Mouse (Mus musculus) heart, postnatal 36 days (tissue): ENCODE data around the gene Ntng2. TPM values are rescaled to one million over a fixed set of nuclear protein-coding genes. Genes with fewer than 3 reads are reported as not detected.

Experiments
- DNase-seq, 2 experiments: peaks; one replicate each; pipeline ENCODE4 v3.0.0; 2021 to 2022
- intact Hi-C: fragments of 180-260 bp; cut with DNase I; formaldehyde crosslinking; loops from one replicate; pipeline ENCODE4 v1.15.1; 2025
- total RNA-seq, 2 experiments: library from RNA; stranded (reverse); gene quantifications; 2 replicates each; pipeline ENCODE4 v1.2.3; 2021

The Ntng2 gene
- total RNA-seq, 2 experiments from 2014 or later: 5.6 to 5.7 TPM

DNA sequence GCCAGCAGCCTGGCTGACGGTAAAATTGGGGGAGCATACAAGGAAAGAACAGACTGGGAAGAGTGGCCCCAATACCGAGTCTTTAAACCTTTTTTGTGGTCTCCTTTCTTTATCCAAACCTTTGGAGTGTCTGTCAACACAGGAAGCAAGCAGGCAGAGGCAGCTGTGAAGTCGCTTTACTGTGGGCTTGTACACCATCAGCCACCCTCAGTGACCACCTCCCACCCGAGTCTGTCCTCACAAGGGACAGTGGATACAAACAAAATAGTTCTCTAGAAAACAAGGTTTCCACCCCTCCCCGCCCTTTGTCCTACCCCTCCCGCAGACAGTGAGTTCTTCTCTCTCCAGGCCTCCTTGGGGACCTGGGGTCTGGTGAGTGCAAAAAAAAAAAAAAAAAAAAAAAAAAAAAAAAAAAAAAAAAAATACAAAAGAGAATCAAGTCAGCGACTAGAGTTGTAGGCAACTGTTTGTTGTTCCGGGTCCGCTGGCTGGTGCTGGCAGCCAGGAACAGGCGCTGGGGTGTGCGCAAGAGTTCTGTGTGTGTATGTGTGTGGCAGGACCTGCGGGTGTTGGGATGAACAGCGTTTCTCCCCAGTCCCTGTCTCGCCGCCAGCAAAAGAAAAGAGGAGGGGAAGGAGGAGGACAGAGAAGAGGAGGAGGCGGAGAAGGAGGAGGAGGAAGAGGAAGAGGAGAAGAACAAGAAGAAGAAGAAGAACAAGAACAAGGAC, 58.8 kb downstream of the Ntng2 start:
- intact Hi-C loops: no loop called here
- no peak for DNase-seq

DNA sequence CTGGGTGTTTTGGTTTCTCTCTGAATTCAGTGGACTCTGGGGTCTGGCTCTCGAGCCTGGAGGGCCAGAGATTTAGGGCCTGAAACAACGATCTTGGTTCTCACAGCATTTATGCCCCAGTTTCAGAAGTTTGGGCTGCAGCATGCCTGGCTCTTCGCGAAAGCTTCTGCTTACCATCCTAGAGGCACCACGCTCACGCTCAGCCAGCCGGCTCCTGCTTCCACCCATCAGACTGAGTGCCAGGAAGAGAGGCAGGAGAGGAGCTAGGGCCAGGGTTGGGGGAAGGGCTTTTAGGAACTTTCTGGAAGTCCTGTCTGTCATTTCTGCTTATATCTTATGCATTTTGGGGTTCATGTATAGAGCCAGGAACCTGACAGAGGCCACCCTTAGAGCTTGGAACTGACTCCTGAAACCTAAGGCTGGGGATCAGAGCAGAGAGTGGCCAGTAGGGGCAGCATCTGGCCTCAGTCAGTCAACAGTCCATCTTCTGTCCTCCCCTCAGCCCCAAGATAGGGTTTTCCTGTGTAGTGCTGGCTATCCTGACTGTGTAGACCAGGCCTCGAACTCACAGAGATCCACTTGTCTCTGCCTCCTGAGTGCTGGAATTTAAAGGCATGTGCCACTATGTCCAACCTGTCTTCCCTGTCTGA, 60.1 kb downstream of the Ntng2 start:
- no peak for DNase-seq
- intact Hi-C loops: no loop called here

DNA sequence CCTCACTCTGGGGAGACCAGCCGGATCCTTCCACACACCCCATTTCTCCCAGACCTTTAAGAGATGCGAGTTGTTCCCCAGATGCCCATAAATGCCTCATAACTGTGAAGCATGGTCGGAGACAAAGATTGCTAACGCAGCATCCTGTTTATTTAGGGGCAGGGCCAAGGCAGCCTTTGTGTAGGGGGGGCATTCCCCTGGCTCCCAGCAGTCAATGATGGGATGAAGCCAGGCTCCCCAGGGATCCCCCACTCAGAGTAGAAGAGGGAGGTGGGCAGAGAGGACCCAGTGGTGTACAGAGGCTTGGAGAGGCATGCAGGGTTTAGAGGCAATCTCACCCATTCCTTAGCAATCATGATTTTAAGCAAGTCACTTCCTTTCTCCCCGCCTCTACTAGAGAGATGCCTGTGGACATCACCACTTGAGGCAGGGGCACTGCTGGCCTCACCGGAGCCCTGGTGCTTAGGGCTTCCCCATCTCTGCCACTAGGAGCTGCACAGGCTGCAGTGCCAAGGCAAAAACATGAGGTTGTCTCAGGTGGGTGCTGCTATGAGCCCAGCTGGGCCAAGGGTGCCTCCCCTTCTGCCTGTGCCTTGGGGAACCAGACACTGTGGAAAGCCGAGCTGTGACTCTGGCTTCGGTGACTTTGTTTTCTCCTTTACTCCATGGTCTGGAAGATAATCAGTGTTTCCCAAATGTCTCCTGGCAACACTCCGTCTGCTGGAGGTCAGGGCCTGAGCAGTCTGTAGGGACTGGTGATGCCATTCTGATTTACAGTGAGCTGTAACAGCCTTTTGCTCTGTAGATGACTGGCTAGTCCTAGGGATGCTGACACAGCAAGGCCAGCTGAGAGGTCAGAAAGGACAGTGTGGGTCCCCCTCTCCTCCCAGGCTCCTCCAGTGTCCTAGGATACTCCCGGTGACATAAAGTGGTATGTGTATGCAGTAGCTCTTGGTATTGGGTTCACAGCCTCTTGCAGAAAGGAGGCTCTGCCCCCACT, 61.3 kb downstream of the Ntng2 start:
- intact Hi-C loops: no loop called here
- DNase-seq: no peak

DNA sequence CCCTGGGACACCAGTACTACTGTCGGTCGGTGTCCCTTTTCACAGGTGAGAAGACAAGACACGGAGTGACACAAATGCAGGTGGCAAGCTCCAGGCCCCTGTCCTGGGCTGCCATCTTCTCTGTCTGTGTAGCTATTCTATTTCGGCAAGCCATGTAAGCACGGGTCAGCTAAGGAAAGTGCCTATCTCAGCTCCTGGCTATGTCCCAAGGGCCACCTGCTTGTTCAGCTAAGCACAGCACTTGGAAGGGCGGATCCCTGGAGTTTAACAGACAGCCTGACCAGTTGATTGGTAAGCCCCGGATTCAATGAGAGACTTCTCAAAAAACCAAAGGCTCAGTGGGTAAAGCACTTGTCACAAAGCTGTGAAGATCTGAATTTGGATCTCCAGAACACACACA, 62.4 kb downstream of the Ntng2 start:
- intact Hi-C loops: no loop called here
- no peak for DNase-seq

DNA sequence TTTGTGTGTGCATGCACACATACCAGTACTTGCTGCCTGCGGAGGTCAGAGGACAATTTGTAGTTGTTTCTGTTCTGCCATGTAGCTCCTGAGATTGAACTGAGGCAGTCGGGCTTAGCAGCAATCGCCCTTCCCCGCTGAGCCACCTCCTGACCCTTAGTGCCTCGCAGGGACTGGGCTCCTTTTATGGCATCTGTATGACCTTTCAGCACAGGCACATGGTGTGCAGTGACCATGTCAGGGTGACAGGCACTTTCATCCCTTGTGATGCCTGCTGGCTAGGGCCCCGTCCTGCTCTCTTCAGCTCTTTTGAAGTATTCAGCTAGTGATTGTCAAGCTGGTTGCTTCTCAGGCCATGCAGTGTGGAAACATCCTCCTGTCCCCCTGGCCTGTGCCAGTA, 66.6 kb downstream of the Ntng2 start:
- intact Hi-C loops: no loop called here

DNA sequence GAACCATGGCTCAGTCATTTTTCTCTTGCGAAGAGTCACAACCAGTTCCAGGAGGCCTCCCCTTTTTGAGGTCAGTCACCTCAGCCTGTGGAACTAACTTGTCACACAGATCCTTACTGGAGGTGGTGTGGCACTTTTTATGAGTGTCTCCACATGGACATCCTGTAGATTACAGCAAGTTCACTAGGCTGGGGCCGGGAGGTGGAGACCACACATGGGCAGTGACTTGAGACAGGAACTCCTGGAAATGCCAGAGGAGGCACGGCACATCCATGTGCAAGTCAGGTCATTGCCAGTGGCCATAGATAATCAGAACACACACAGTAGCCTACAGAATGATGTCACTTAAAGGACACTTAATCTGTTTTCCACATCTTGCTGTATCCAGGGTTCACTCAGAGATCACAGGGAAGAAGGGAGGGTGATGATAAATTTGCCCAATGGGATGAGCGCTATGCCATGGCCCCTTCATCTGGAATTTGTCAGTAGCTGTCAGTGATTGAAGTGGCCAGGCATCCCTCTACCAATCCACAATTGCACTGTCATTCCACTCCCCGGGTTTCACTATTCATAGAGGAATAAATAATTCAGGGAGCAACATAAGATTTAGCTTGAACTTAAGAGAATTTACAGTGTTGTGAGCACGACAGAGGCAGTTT, 69.4 kb downstream of the Ntng2 start:
- no peak for DNase-seq
- intact Hi-C loops: no loop called here

More for the DNA sequence above, 66.6 kb downstream of the Ntng2 start:
- no peak for DNase-seq

DNA sequence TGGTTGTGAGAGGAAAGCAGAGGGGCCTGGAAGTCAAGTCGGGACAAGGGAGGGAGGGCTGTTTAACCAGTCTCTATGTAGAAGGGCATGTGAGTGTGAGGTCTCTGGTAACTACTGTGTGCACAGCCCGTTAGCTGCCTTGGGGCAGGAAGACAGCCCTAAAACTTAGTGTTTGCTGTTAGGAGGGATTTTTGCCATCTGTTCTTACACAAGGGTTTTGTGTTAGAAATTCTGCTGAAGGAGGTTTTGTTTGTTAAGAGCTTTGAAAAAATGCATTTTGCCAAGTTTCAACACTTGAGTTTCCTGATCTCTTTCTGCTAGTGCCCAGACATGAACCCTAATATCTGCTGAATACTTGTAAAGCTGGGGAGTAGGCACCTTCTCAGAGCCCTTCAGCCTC, 71.7 kb downstream of the Ntng2 start:
- DNase-seq: no peak
- intact Hi-C loops: no loop called here

DNA sequence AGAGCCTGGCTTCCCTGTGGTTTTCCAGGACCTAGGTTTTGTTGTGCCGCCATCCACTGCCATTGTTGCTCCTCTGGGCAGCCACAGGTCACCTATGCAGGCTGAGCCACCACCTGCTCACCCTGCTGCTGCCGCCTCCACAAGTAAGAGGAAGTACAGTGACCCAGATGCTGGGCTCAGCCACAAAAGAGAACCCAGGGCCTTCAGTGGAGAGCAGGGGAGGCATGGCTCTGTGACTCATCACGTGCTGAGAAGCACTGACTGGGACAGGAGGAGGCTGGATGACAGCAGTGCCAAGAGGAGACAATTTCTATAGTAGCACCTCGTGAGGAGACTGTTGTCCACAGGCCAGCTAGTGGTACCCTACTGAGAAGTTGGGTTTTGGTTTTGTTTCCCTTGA, 73.0 kb downstream of the Ntng2 start:
- intact Hi-C loops: no loop called here
- DNase-seq: no peak

DNA sequence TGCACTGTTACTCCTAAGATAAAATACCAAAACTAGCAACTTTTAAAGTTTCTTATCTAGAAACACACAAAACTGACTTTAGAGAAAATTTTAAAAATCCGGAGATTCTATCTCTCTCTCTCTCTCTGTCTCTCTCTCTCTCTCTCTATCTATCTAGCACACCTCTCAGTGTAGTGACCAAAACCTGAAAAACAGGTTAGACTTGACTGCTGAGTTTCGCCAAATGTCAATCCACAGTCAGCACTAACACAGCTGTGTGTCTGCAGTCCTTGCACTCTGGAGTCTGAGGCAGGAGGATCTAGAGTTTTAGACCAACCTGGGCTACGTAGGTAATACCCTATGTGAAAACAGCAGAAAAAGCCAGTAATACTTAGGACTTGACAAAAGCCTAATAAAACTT, 77.9 kb downstream of the Ntng2 start:
- intact Hi-C loops: no loop called here
- DNase-seq: no peak

DNA sequence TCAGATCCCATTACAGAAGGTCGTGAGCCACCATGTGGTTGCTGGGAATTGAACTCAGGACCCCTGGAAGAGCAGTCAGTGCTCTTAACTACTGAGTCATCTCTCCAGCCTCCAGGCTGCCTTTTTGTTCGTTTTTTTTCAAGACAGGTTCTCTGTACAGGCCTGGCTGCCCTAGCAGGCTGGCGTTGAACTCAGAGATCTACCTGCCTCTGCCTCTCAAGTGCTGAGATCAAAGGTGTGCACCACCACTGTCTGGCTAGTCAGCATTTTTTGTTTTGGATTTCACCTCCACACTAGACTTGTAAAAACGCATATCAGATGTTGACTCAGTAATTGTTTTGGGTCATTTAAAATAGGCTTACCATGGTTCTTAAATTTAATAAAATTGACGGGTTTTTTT, 84.7 kb downstream of the Ntng2 start:
- no peak for DNase-seq
- intact Hi-C loops: no loop called here

DNA sequence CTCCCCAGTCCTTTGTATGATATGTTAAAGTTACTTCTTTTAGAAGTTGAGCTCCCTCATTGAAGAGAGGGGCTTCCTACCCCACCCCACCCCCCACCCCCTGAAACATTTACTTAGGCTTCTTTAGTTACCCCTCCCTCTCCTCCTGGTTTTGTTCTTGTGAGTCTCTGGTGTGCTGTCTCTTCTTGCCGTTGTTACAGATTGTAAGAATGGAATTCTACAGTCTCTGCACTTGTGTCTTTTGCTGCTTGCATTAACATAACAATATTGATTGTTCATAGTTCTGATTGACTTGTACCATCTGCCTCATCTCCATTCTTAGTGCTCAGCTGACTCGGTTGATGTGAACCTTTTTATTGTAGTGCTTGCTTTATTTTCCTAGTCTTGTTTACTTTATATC, 100.9 kb downstream of the Ntng2 start:
- DNase-seq: no peak
- intact Hi-C loops: no loop called here

Other genes with a start within 250 kb of the Ntng2 start
- gene Cfap77, start 197.9 kb downstream of the Ntng2 start, total RNA-seq: not detected
- gene Ttf1, start 192.7 kb downstream of the Ntng2 start, total RNA-seq: 1 to 10 TPM; 6.4 to 6.7 TPM
- gene Setx, start 128.8 kb downstream of the Ntng2 start, total RNA-seq: 10 to 100 TPM; 32.6 to 34.5 TPM
- 10 to 100 TPM; 15.8 to 16.1 TPM for gene Med27, start 93.8 kb upstream of the Ntng2 start, total RNA-seq